Mouse (Mus musculus) kidney, postnatal 4 days (tissue): ENCODE results near the gene Nfe2l2.

Experiments
- DNase-seq, 2 experiments: peaks; one replicate each; pipeline ENCODE4 v3.0.0; 2021; ENCODE audit warnings: mixed read lengths in 2 of 2

Gene Nfe2l2

GRCm38 (mm10) chr2:75704234-75705161 lies at the start of gene Nfe2l2:
Gene Nfe2l2, minus strand, starts transcription at chr2:75704641.
- peak; percentile 100 for DNase-seq

- DNase-seq: no peak
Measured at GRCm38 (mm10) chr2:75752306-75753175, 48.1 kb upstream of the Nfe2l2 start.

DNA sequence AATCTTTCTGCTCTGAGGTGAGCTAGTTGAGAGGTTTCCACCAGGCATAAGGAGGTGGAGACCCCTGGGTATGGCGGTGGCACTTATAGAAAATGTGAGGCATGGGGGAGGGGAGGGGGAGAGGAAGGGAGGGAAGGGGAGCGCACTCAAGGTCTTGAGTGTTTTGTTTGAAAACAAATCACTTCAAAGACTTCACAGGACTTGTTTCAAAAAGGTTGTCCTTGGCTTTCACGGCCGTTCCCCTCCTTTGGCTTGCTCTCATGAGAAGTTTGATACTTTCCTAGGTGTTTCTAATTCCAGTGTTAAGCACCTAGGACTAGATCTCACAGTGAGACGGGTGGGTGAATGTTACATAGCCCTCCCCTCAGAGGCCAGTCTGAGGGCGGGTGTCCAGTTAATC lies 47.5 kb upstream of the Nfe2l2 start:
- no peak for DNase-seq

GRCm38 (mm10) chr2:75750869-75751268 lies 46.4 kb upstream of the Nfe2l2 start:
- DNase-seq: no peak

DNA sequence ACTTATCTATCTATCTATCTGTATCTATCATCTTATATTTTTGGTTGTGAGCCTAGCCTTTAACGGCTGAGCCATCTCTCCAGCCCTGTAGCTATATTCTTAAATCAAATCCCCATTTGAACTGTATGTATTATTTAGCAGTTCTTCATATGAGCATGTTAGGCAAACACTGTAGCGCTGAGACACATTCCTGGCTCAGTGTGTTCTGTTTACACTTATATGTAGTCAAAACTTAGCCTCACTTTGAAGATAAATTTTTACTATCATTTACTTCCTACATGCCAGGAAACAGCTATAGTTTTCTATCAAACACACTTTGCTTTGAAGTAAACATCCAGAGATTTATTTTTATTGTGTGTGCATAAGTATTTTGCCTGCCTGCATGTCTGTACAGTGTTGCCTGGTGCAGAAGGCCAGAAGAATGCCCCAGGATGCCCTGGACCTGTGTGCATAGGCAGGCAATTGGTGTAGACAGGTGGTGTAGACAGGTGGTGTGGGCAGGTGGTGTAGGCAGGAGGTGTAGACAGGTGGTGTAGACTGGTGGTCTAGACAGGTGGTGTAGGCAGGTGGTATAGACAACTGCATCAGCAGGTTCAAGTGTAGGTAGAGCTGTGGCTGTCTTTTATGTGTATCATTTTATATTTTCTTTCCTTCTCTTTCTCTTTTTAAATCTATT lies 45.7 kb upstream of the Nfe2l2 start:
- DNase-seq: no peak

DNA sequence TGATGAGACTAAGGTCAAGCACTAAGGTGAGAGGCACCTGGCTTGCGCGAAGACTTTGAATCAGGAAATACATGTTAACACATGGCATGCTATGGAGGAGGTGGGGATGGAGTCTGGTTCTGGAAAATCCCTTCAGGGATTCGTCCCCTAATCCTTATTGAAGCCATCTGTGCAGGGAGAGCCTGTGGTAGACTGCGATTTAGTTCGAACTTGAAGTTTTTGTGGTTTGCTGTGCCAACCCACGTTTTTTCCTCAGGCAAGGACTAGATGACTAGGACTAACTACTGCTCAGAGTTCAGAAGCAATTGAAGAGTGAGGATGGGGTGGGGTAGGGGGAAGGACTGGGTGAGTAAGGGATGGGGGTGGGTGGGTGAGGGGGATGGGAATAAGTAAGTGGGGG lies 44.4 kb upstream of the Nfe2l2 start:
- DNase-seq: no peak

DNA sequence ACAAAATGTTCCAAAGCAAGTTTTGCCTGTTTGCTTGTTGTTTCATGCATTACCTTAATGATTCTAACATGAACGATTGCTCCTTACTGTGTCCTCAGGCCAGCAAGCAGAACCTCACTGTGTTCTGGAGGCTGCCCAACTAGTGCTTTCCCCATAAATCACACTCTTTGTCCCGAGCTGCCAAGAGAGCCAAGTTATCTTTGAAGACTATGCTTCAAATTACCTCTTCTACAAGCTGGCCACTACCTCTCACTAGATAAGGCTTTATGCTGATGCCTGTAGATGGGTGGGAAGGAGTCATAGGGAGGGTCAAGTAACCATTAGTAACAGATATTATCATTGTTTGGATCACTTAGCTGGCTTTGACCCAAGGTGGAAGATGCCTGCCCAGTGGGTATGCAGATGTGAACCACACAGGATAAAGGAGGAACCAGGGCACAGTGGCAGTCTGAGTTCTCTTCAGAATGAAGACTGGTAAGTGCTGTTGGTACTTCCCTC lies 32.6 kb upstream of the Nfe2l2 start:
- DNase-seq: no peak

DNA sequence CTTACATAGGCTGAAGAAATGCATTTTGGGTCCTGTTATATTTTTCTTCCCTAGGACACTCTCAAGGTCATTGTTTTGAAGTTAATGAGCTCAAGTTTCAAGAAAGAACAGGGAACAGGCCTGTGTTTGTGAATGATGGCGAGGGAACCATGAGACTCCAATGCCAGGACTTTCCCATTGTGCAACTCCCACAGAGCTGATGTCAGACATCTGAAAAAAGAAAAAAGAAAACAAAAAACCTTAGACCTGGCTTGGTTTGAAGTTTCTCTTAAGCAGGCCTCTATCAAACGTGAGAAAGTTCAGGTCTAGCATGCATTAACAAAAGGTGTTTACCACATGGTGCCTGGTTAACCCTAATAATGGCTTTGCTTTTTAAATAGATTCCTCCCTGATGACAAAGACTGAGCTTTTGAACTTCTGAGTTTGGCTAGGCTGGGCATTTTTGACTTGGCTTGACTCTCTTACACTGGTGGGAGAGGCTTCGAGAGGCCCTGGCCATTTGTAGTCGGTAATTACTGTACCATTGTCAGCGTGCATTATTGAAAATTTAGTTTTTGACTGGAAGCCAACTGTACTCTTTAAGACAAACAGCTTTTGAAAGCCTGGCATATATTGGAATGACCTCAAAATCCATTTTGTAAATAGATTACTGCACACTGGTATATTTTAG lies 29.9 kb upstream of the Nfe2l2 start:
- DNase-seq: no peak

DNA sequence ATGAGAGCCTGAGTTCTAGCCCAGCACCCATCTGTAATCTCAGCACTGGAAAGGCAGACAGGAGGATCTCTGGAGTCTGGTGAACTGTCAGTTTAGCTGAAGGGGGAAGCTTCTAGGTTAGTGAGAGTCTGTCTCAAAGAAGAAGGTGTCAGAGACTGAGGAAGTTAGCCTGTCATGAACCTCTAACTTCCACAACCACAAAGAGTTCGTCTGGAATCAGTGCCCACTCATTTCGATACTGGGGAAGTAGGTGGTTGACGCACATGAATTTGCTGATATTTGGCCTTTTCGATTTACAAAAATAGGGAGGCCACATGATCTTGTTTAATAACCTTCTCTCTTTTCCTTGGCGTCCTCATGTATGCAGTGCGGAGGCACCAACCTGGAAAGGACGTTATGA lies 28.7 kb upstream of the Nfe2l2 start:
- DNase-seq: no peak

- DNase-seq: no peak
Measured at GRCm38 (mm10) chr2:75731929-75732328, 27.5 kb upstream of the Nfe2l2 start.

DNA sequence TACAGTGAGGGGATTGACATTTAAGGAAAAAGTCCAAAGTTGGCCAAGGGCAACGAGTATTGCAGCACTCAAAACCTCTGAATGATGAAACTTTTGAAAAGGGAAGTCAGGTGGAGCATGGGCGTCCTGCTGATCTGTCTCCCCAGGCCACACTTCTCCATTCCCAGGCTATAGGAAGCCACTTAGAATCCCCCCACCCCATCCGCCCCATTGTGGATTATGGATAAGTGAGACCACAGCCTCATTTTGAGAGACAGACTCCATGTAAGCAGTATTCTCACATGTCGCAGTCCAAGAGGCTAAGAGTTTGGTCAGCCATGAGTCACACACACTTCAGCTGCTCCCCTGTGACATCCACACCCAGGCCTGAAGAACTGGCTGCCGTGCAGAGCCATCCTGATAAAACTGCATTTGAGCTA lies 26.8 kb upstream of the Nfe2l2 start:
- no peak for DNase-seq

GRCm38 (mm10) chr2:75730052-75730451 lies 25.6 kb upstream of the Nfe2l2 start:
- no peak for DNase-seq

- DNase-seq: no peak
Measured at GRCm38 (mm10) chr2:75724863-75725445, 20.5 kb upstream of the Nfe2l2 start.

DNA sequence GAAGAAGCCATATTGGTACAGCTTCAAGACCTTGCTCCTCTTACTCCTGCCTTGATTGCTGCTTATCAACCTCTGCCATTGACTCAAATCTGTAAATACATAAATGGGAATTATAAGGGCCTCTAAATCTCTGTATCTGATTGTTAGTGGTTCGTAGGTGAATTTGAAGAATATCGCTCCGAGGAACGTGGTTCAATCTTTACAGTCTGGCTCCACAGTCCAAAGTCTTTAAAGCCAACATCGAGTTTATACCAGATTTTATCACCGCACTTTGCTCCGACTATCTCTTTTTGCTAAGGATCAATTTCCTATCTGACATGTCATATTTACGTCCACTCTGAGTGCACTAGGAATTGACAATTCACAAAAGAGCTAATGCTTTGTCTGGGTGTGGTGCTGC lies 19.0 kb upstream of the Nfe2l2 start:
- DNase-seq: no peak

GRCm38 (mm10) chr2:75722893-75723292 lies 18.5 kb upstream of the Nfe2l2 start:
- DNase-seq: no peak

- no peak for DNase-seq
Measured at GRCm38 (mm10) chr2:75720236-75721027, 16.0 kb upstream of the Nfe2l2 start.

DNA sequence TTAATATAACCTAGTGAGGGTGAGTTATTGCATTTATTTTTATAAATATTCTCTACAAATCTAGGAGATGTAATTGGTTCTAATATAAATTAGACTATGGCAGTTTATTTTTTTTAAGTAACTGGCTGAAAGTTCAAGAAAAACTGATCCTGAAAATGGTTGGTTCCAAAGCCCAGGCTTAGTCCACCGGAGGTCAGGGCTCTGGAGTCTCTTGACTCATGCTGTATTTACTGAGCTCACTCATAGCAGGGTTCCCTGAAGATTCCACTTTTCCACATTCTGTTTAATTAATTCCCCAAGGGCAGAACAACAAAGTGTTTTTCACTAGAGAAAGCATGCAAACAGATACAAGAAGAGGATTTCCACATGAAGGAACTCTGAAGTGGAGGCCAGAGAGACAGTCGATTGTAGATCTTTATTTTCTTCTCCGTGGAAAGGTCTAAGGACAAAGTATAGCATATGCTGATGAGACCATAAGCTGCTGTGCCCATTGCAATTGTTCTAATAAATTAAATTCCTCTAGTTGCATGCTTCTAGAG lies 15.0 kb upstream of the Nfe2l2 start:
- no peak for DNase-seq

GRCm38 (mm10) chr2:75716046-75717016 lies 11.9 kb upstream of the Nfe2l2 start:
- DNase-seq: no peak

GRCm38 (mm10) chr2:75714766-75715165 lies 10.3 kb upstream of the Nfe2l2 start:
- DNase-seq: no peak

- no peak for DNase-seq
Measured at GRCm38 (mm10) chr2:75713083-75713482, 8.6 kb upstream of the Nfe2l2 start.
